Mouse (Mus musculus) fat pad, adult 2 months (tissue): Measurements from ENCODE around the gene Tmem161b.

Experiments
- DNase-seq: peaks from one replicate; pipeline ENCODE4 v3.0.0-alpha.2; 2011; ENCODE audit warnings: low read depth, low spot score; ENCODE audit errors: extremely low read depth

Tmem161b gene

GRCm38 (mm10) chr13:84345114-84345513 lies 123.0 kb downstream of the Tmem161b start:
- no peak for DNase-seq
